ENCODE assay signal across 37 mouse cellular contexts in genomic region chr10:115529768-115530167, GRCm38 (mm10). TPM values are rescaled to one million over a fixed set of nuclear protein-coding genes. Genes with fewer than 3 reads are reported as not detected.
A peak's percentile ranks its signal among the peaks of the same experiment; 100 is the strongest.
DNase-seq lines count a peak whose midpoint lies in the region; ATAC-seq lines count a peak whose summit lies in the region.
"Had no signal": no experiment of that assay in that cellular context is flagged by ENCODE, and none has a peak within 500 bp of the region (broad histone marks: within the 10 kb centered on the region; RNA-seq: fewer than 3 reads in every experiment).

No protein-coding gene starts in this region.

- no peaks in the 10 kb centered on the region for H3K4me1 ChIP-seq in midbrain, embryonic 10.5 days
- no peaks in the 10 kb centered on the region for H3K4me1 ChIP-seq in forebrain, embryonic 13.5 days
- H3K4me1 ChIP-seq: embryonic facial prominence, embryonic 12.5 days; forebrain, embryonic 15.5 days; hindbrain, embryonic 13.5 days; midbrain, embryonic 15.5 days had no signal

- ATAC-seq in cerebellum, adult (ENCODE audit: insufficient number of reproducible peaks, low FRiP score, low TSS enrichment): 0 out of 2 replicates have a peak, but pooled peaks have one; percentile 64
- no peak for ATAC-seq in forebrain, embryonic 13.5 days
- ATAC-seq: activated CD4-positive, CD25-positive, alpha-beta regulatory T cell, adult 4 months; forebrain, embryonic 15.5 days; intestine, postnatal 0 days; midbrain, embryonic 15.5 days had no signal

- no peak overlapping the region for H3K4me3 ChIP-seq in midbrain, embryonic 10.5 days
- H3K4me3 ChIP-seq in forebrain, embryonic 13.5 days: no peak overlapping the region
- H3K4me3 ChIP-seq: embryonic facial prominence, embryonic 12.5 days; forebrain, embryonic 15.5 days; gastrocnemius, adult 2 months; heart, embryonic 12.5 days; hindbrain, embryonic 13.5 days; limb, embryonic 13.5 days; midbrain, embryonic 15.5 days had no signal

- 89% methylated on average over 12 of the region's 12 CpGs for WGBS in midbrain, embryonic 10.5 days
- WGBS in forebrain, embryonic 13.5 days: 86% methylated on average over 12 of the region's 12 CpGs

- no peak for DNase-seq in cerebellum, postnatal 4 days (ENCODE audit: low spot score in 2 of 2)
- peak; percentile 16 for DNase-seq in cerebellum, adult 11 months
- DNase-seq in cerebellum, adult 9-10 months: peak; percentile 26
- DNase-seq in cerebellum, postnatal 36 days: peak; percentile 32 to 48
- DNase-seq in midbrain, embryonic 10.5 days (ENCODE audit: low spot score): no peak
- DNase-seq in left cerebral cortex, adult 8-10 months (ENCODE audit: low spot score in 2 of 2): no peak
- DNase-seq: adrenal gland, adult 2 months; adrenal gland, postnatal 36 days; embryo, embryonic 11 days; gastrocnemius, adult 2 months; gastrocnemius, postnatal 36 days; heart, adult 18-20 months; heart, postnatal 4 days; kidney, postnatal 14 days; right cerebral cortex, adult 18-20 months; spleen, adult 18-20 months; thymus, adult 2 months; thymus, postnatal 36 days had no signal

- no peaks in the 10 kb centered on the region for H3K27me3 ChIP-seq in midbrain, embryonic 10.5 days (ENCODE audit: low read depth, poor library complexity, severe bottlenecking)
- H3K27me3 ChIP-seq in forebrain, embryonic 13.5 days: peaks cover 25% of the 10 kb centered on the region
- H3K27me3 ChIP-seq: forebrain, embryonic 15.5 days; heart, embryonic 12.5 days; hindbrain, embryonic 13.5 days; limb, embryonic 13.5 days; midbrain, embryonic 15.5 days had no signal

- H3K9me3 ChIP-seq in midbrain, embryonic 10.5 days (replicated peaks): no peaks in the 10 kb centered on the region
- H3K9me3 ChIP-seq in forebrain, embryonic 13.5 days (replicated peaks): 0 out of 2 replicates have a peak, but pooled peaks cover 4% of the 10 kb centered on the region
- H3K9me3 ChIP-seq: embryonic facial prominence, embryonic 12.5 days; forebrain, embryonic 15.5 days; heart, embryonic 12.5 days; limb, embryonic 13.5 days; midbrain, embryonic 15.5 days had no signal

- H3K9ac ChIP-seq in forebrain, embryonic 13.5 days: no peak overlapping the region
- H3K9ac ChIP-seq: embryonic facial prominence, embryonic 12.5 days; forebrain, embryonic 15.5 days; heart, embryonic 12.5 days; hindbrain, embryonic 13.5 days; limb, embryonic 13.5 days; midbrain, embryonic 15.5 days had no signal

- H3K27ac ChIP-seq in midbrain, embryonic 10.5 days (replicated peaks): no peak overlapping the region
- H3K27ac ChIP-seq in forebrain, embryonic 13.5 days: no peak overlapping the region
- H3K27ac ChIP-seq: embryonic facial prominence, embryonic 12.5 days; forebrain, embryonic 15.5 days; gastrocnemius, adult 2 months; hindbrain, embryonic 13.5 days; limb, embryonic 13.5 days; macrophage; midbrain, embryonic 15.5 days had no signal

- H3K4me2 ChIP-seq in forebrain, embryonic 13.5 days: no peak overlapping the region
- H3K4me2 ChIP-seq: embryonic facial prominence, embryonic 12.5 days; forebrain, embryonic 15.5 days; hindbrain, embryonic 13.5 days; limb, embryonic 13.5 days; liver, embryonic 11.5 days; midbrain, embryonic 15.5 days had no signal

- H3K36me3 ChIP-seq in midbrain, embryonic 10.5 days: no peaks in the 10 kb centered on the region
- no peaks in the 10 kb centered on the region for H3K36me3 ChIP-seq in forebrain, embryonic 13.5 days (ENCODE audit: poor library complexity, severe bottlenecking)
- H3K36me3 ChIP-seq: embryonic facial prominence, embryonic 12.5 days; forebrain, embryonic 15.5 days; heart, embryonic 12.5 days; hindbrain, embryonic 13.5 days; limb, embryonic 13.5 days; midbrain, embryonic 15.5 days had no signal

RNA-seq across cellular contexts. Expression of gene A930009A15Rik, which starts 40.0 kb away (rescaled TPM):
- polyA plus RNA-seq in midbrain, embryonic 10.5 days (2016; fragmentation: Nextera tagmentation; extraction: Ambion mirVana): 0.31 and 1.1 TPM in 2 replicates
- total RNA-seq in left cerebral cortex, adult 8-10 months (2022): under 1 TPM in 2 of 4 experiments, not detected in 2; 0.39 to 0.74 TPM
- 0.17 TPM in 1 of 2 replicates, not detected in the other for polyA plus RNA-seq in forebrain, embryonic 13.5 days (2015; fragmentation: Nextera tagmentation; extraction: Ambion mirVana)
- total RNA-seq: adrenal gland, adult 2 months; adrenal gland, postnatal 36 days; gastrocnemius, adult 2 months; gastrocnemius, postnatal 36 days; heart, adult 18-20 months; heart, postnatal 4 days; left cerebral cortex, adult 18-20 months; neutrophil, adult 5-6 weeks had no signal
- polyA plus RNA-seq: activated CD4-positive, CD25-positive, alpha-beta regulatory T cell, adult 4 months; adrenal gland, adult 2 months; C2C12; forebrain, embryonic 15.5 days; heart, embryonic 12.5 days; heart, postnatal 0 days; intestine, postnatal 0 days; limb, embryonic 13.5 days; liver, embryonic 11.5 days; liver, embryonic 16.5 days; lung, embryonic 16.5 days; macrophage; neural tube, embryonic 11.5 days; thymus, adult 2 months had no signal

RNA-seq across cellular contexts. Expression of gene Lgr5, which starts 57.8 kb away (rescaled TPM):
- 7.2 and 9.1 TPM in 2 replicates for polyA plus RNA-seq in midbrain, embryonic 10.5 days (2016; fragmentation: Nextera tagmentation; extraction: Ambion mirVana)
- 1 to 10 TPM; 4.1 to 6.8 (median 5.6) TPM for total RNA-seq in left cerebral cortex, adult 8-10 months (2022)
- polyA plus RNA-seq in forebrain, embryonic 13.5 days (2015; fragmentation: Nextera tagmentation; extraction: Ambion mirVana): 0.14 and 0.26 TPM in 2 replicates
- total RNA-seq: gastrocnemius, adult 2 months had no signal
- polyA plus RNA-seq: macrophage had no signal

Comparison
In these comparisons a context has a peak if more than half of its experiments do, and no peak if none do; other contexts are left out.
1. DNase-seq: peak in cerebellum, adult 11 months (single experiment), cerebellum, adult 9-10 months (single experiment) and cerebellum, postnatal 36 days (2 of 2); none in cerebellum, postnatal 4 days (0 of 2), midbrain, embryonic 10.5 days (single experiment) and left cerebral cortex, adult 8-10 months (0 of 2).